Mouse (Mus musculus): ENCODE measurements around the gene Npsr1. TPM values are rescaled to one million over a fixed set of nuclear protein-coding genes. Genes with fewer than 3 reads are reported as not detected.

The Npsr1 gene
- total RNA-seq, 1 experiment: not detected

- no peaks in the 10 kb centered on the region for H3K36me3 ChIP-seq (ENCODE audit: control insufficient read depth, insufficient read depth, low read length, poor library complexity, severe bottlenecking)
- in situ Hi-C loops (cut with MboI; ENCODE audit: low sequenced_read_pairs in 2 of 2, unreplicated experiment in 2 of 2): no loop called here
- no peak overlapping the region for H3K4me3 ChIP-seq (ENCODE audit: insufficient read depth in 1 of 2, low read depth in 1 of 2, low read length in 2 of 2, poor library complexity in 1 of 2, severe bottlenecking in 1 of 2)
- no peak for DNase-seq (ENCODE audit: low read depth, low spot score)
- H3K9ac ChIP-seq (ENCODE audit: insufficient read depth, low read depth, low read length, poor library complexity, severe bottlenecking): no peak overlapping the region
- no peaks in the 10 kb centered on the region for H3K4me1 ChIP-seq (ENCODE audit: control insufficient read depth in 2 of 2, insufficient read depth in 2 of 2, low read length in 2 of 2, poor library complexity in 1 of 2)
- TF ChIP-seq MAFK (IDR thresholded peaks at IDR 0.05; ENCODE audit: insufficient read depth, low read depth, low read length) (no peak), CHD2 (IDR thresholded peaks at IDR 0.05; ENCODE audit: low read depth, low read length) (no peak), ZC3H11A (IDR thresholded peaks at IDR 0.05; ENCODE audit: borderline replicate concordance, low read depth, low read length) (no peak), HCFC1 (IDR thresholded peaks at IDR 0.05; ENCODE audit: borderline replicate concordance, insufficient read depth, low read length) (no peak), ZNF384 (IDR thresholded peaks at IDR 0.05; ENCODE audit: low read depth, low read length) (no peak)
- no peaks in the 10 kb centered on the region for H3K9me3 ChIP-seq (ENCODE audit: control insufficient read depth, insufficient read depth, low read depth, low read length)
- H3K27ac ChIP-seq (ENCODE audit: insufficient read depth, low read depth, low read length, poor library complexity, severe bottlenecking): no peak overlapping the region
Measured at GRCm38 (mm10) chr9:24283536-24283935, 185.7 kb downstream of the Npsr1 start.

- no peak overlapping the region for H3K4me3 ChIP-seq (ENCODE audit: insufficient read depth in 1 of 2, low read depth in 1 of 2, low read length in 2 of 2, poor library complexity in 1 of 2, severe bottlenecking in 1 of 2)
- H3K9ac ChIP-seq (ENCODE audit: insufficient read depth, low read depth, low read length, poor library complexity, severe bottlenecking): no peak overlapping the region
- no peaks in the 10 kb centered on the region for H3K36me3 ChIP-seq (ENCODE audit: control insufficient read depth, insufficient read depth, low read length, poor library complexity, severe bottlenecking)
- no peak for DNase-seq (ENCODE audit: low read depth, low spot score)
- no peaks in the 10 kb centered on the region for H3K9me3 ChIP-seq (ENCODE audit: control insufficient read depth, insufficient read depth, low read depth, low read length)
- H3K4me1 ChIP-seq (ENCODE audit: control insufficient read depth in 2 of 2, insufficient read depth in 2 of 2, low read length in 2 of 2, poor library complexity in 1 of 2): no peaks in the 10 kb centered on the region
- TF ChIP-seq CHD2 (IDR thresholded peaks at IDR 0.05; ENCODE audit: low read depth, low read length) (no peak), HCFC1 (IDR thresholded peaks at IDR 0.05; ENCODE audit: borderline replicate concordance, insufficient read depth, low read length) (no peak), MAFK (IDR thresholded peaks at IDR 0.05; ENCODE audit: insufficient read depth, low read depth, low read length) (no peak), ZC3H11A (IDR thresholded peaks at IDR 0.05; ENCODE audit: borderline replicate concordance, low read depth, low read length) (no peak), ZNF384 (IDR thresholded peaks at IDR 0.05; ENCODE audit: low read depth, low read length) (no peak)
- in situ Hi-C loops (cut with MboI; ENCODE audit: low sequenced_read_pairs in 2 of 2, unreplicated experiment in 2 of 2): no loop called here
- H3K27ac ChIP-seq (ENCODE audit: insufficient read depth, low read depth, low read length, poor library complexity, severe bottlenecking): no peak overlapping the region
Measured at GRCm38 (mm10) chr9:24284239-24285084, 186.7 kb downstream of the Npsr1 start.

DNA sequence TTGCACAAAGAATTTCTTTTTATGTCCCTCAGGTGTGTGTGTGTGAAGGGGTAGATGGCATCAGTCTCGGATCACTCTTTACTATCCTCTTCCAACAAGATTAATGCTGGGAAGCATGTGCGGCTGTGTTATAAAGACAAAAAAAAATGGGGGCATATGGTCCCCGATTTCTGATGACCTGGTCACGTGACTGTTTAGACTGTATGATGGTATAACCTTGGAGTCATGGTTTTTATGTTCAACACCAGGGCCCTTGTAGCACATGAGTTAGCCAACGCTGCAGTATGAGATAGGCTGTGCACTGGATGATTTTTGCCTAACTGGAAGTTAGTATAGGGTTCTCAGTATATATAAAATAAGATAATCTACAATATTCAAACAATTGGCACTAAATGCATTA, 187.6 kb downstream of the Npsr1 start:
- Histone ChIP-seq H3K9ac (ENCODE audit: insufficient read depth, low read depth, low read length, poor library complexity, severe bottlenecking) (no peak overlapping the region), H3K9me3 (ENCODE audit: control insufficient read depth, insufficient read depth, low read depth, low read length) (no peaks in the 10 kb centered on the region), H3K4me1 (ENCODE audit: control insufficient read depth in 2 of 2, insufficient read depth in 2 of 2, low read length in 2 of 2, poor library complexity in 1 of 2) (no peaks in the 10 kb centered on the region), H3K27ac (ENCODE audit: insufficient read depth, low read depth, low read length, poor library complexity, severe bottlenecking) (no peak overlapping the region), H3K36me3 (ENCODE audit: control insufficient read depth, insufficient read depth, low read length, poor library complexity, severe bottlenecking) (no peaks in the 10 kb centered on the region), H3K4me3 (ENCODE audit: insufficient read depth in 1 of 2, low read depth in 1 of 2, low read length in 2 of 2, poor library complexity in 1 of 2, severe bottlenecking in 1 of 2) (no peak overlapping the region)
- TF ChIP-seq MAFK (IDR thresholded peaks at IDR 0.05; ENCODE audit: insufficient read depth, low read depth, low read length) (no peak), CHD2 (IDR thresholded peaks at IDR 0.05; ENCODE audit: low read depth, low read length) (no peak), HCFC1 (IDR thresholded peaks at IDR 0.05; ENCODE audit: borderline replicate concordance, insufficient read depth, low read length) (no peak), ZC3H11A (IDR thresholded peaks at IDR 0.05; ENCODE audit: borderline replicate concordance, low read depth, low read length) (no peak), ZNF384 (IDR thresholded peaks at IDR 0.05; ENCODE audit: low read depth, low read length) (no peak)
- DNase-seq (ENCODE audit: low read depth, low spot score): no peak
- in situ Hi-C loops (cut with MboI; ENCODE audit: low sequenced_read_pairs in 2 of 2, unreplicated experiment in 2 of 2): no loop called here

GRCm38 (mm10) chr9:24291385-24291784, 193.6 kb downstream of the Npsr1 start:
- Histone ChIP-seq H3K9ac (ENCODE audit: insufficient read depth, low read depth, low read length, poor library complexity, severe bottlenecking) (no peak overlapping the region), H3K4me1 (ENCODE audit: control insufficient read depth in 2 of 2, insufficient read depth in 2 of 2, low read length in 2 of 2, poor library complexity in 1 of 2) (peaks cover 0 to 4% of the 10 kb centered on the region in 2 experiments; a peak in 1 of 4 replicates), H3K36me3 (ENCODE audit: control insufficient read depth, insufficient read depth, low read length, poor library complexity, severe bottlenecking) (no peaks in the 10 kb centered on the region), H3K9me3 (ENCODE audit: control insufficient read depth, insufficient read depth, low read depth, low read length) (no peaks in the 10 kb centered on the region), H3K4me3 (ENCODE audit: insufficient read depth in 1 of 2, low read depth in 1 of 2, low read length in 2 of 2, poor library complexity in 1 of 2, severe bottlenecking in 1 of 2) (no peak overlapping the region), H3K27ac (ENCODE audit: insufficient read depth, low read depth, low read length, poor library complexity, severe bottlenecking) (no peak overlapping the region)
- TF ChIP-seq CHD2 (IDR thresholded peaks at IDR 0.05; ENCODE audit: low read depth, low read length) (no peak), HCFC1 (IDR thresholded peaks at IDR 0.05; ENCODE audit: borderline replicate concordance, insufficient read depth, low read length) (no peak), ZC3H11A (IDR thresholded peaks at IDR 0.05; ENCODE audit: borderline replicate concordance, low read depth, low read length) (no peak), ZNF384 (IDR thresholded peaks at IDR 0.05; ENCODE audit: low read depth, low read length) (no peak), MAFK (IDR thresholded peaks at IDR 0.05; ENCODE audit: insufficient read depth, low read depth, low read length) (no peak)
- DNase-seq (ENCODE audit: low read depth, low spot score): peak; percentile 54
- in situ Hi-C loops (cut with MboI; ENCODE audit: low sequenced_read_pairs in 2 of 2, unreplicated experiment in 2 of 2): no loop called here

All from ES-E14 (cell line).